In genomic region chr11:53307558-53308065, GRCm38 (mm10) we compare ENCODE assay signal across 8 mouse cellular contexts. TPM values are rescaled to one million over a fixed set of nuclear protein-coding genes. Genes with fewer than 3 reads are reported as not detected.
DNase-seq lines count a peak whose midpoint lies in the region; ATAC-seq lines count a peak whose summit lies in the region.
"Had no signal": no experiment of that assay in that cellular context is flagged by ENCODE, and none has a peak within 500 bp of the region (broad histone marks: within the 10 kb centered on the region; RNA-seq: fewer than 3 reads in every experiment).

No protein-coding gene starts in this region.

- H3K4me2 ChIP-seq in embryonic facial prominence, embryonic 12.5 days (replicated peaks): no peak overlapping the region
- no peak overlapping the region for H3K4me2 ChIP-seq in intestine, embryonic 16.5 days (ENCODE audit: low read depth, low read length)
- no peak overlapping the region for H3K4me2 ChIP-seq in forebrain, embryonic 14.5 days (ENCODE audit: low read length)
- H3K4me2 ChIP-seq: hindbrain, embryonic 15.5 days had no signal

- H3K4me1 ChIP-seq in embryonic facial prominence, embryonic 12.5 days: peaks cover 14% of the 10 kb centered on the region
- peaks cover 21% of the 10 kb centered on the region for H3K4me1 ChIP-seq in intestine, embryonic 16.5 days (ENCODE audit: control insufficient read depth, insufficient read depth, low read length)
- no peaks in the 10 kb centered on the region for H3K4me1 ChIP-seq in forebrain, embryonic 14.5 days (ENCODE audit: control insufficient read depth, insufficient read depth, low read length)
- H3K4me1 ChIP-seq: hindbrain, embryonic 15.5 days had no signal

- WGBS in embryonic facial prominence, embryonic 12.5 days: 52% methylated on average over 10 of the region's 10 CpGs
- 49% methylated on average over 10 of the region's 10 CpGs for WGBS in intestine, embryonic 16.5 days
- 71% methylated on average over 10 of the region's 10 CpGs for WGBS in forebrain, embryonic 14.5 days

- H3K4me3 ChIP-seq in embryonic facial prominence, embryonic 12.5 days: no peak overlapping the region
- H3K4me3 ChIP-seq in intestine, embryonic 16.5 days (ENCODE audit: low read length): no peak overlapping the region
- no peak overlapping the region for H3K4me3 ChIP-seq in forebrain, embryonic 14.5 days (ENCODE audit: low read depth, low read length)
- H3K4me3 ChIP-seq: hindbrain, embryonic 15.5 days had no signal

- no peaks in the 10 kb centered on the region for H3K36me3 ChIP-seq in embryonic facial prominence, embryonic 12.5 days
- H3K36me3 ChIP-seq in intestine, embryonic 16.5 days (ENCODE audit: control insufficient read depth, insufficient read depth, low read length): no peaks in the 10 kb centered on the region
- H3K36me3 ChIP-seq in forebrain, embryonic 14.5 days (ENCODE audit: control insufficient read depth, insufficient read depth, low read length): no peaks in the 10 kb centered on the region
- H3K36me3 ChIP-seq: hindbrain, embryonic 15.5 days had no signal

- DNase-seq in NIH3T3 (ENCODE audit: low read depth): peak; percentile 61
- DNase-seq in lung, postnatal 10 days: peak; percentile 85
- no peak for DNase-seq in cerebellum, adult 9-11 months
- no peak for DNase-seq in cerebellum, adult 18-20 months
- DNase-seq in forebrain, embryonic 14.5 days (ENCODE audit: low spot score): no peak

- no peaks in the 10 kb centered on the region for H3K9me3 ChIP-seq in embryonic facial prominence, embryonic 12.5 days
- H3K9me3 ChIP-seq in intestine, embryonic 16.5 days (ENCODE audit: control insufficient read depth, low read length): no peaks in the 10 kb centered on the region
- no peaks in the 10 kb centered on the region for H3K9me3 ChIP-seq in forebrain, embryonic 14.5 days (replicated peaks; ENCODE audit: control insufficient read depth, low read length)
- H3K9me3 ChIP-seq: hindbrain, embryonic 15.5 days had no signal

- ATAC-seq in embryonic facial prominence, embryonic 12.5 days (ENCODE audit: insufficient number of reproducible peaks, insufficient read depth, low FRiP score, low TSS enrichment): no peak
- ATAC-seq in intestine, embryonic 16.5 days: peak; percentile 27; the same call in 1 of the 2 replicates
- no peak for ATAC-seq in forebrain, embryonic 14.5 days

- no peaks in the 10 kb centered on the region for H3K27me3 ChIP-seq in embryonic facial prominence, embryonic 12.5 days
- no peaks in the 10 kb centered on the region for H3K27me3 ChIP-seq in intestine, embryonic 16.5 days (replicated peaks; ENCODE audit: control insufficient read depth, insufficient read depth, low read length)
- H3K27me3 ChIP-seq in forebrain, embryonic 14.5 days (replicated peaks; ENCODE audit: control insufficient read depth, insufficient read depth, low read length): no peaks in the 10 kb centered on the region
- H3K27me3 ChIP-seq: hindbrain, embryonic 15.5 days had no signal

- H3K27ac ChIP-seq in embryonic facial prominence, embryonic 12.5 days: 0 out of 2 replicates have a peak overlapping the region, but pooled peaks have one; percentile 5
- peak overlapping the region; percentile 87 for H3K27ac ChIP-seq in intestine, embryonic 16.5 days (ENCODE audit: low read length)
- no peak overlapping the region for H3K27ac ChIP-seq in forebrain, embryonic 14.5 days (ENCODE audit: low read depth, low read length)
- H3K27ac ChIP-seq: hindbrain, embryonic 15.5 days had no signal

- H3K9ac ChIP-seq in embryonic facial prominence, embryonic 12.5 days: no peak overlapping the region
- H3K9ac ChIP-seq in intestine, embryonic 16.5 days (ENCODE audit: low read depth, low read length): no peak overlapping the region
- H3K9ac ChIP-seq in forebrain, embryonic 14.5 days (ENCODE audit: low read length): no peak overlapping the region
- H3K9ac ChIP-seq: hindbrain, embryonic 15.5 days had no signal

RNA-seq across cellular contexts. Expression of gene Hspa4, which starts 7.4 kb away (rescaled TPM):
- 103 and 110 TPM in 2 replicates for polyA plus RNA-seq in embryonic facial prominence, embryonic 12.5 days (2016; fragmentation: Nextera tagmentation; extraction: Ambion mirVana)
- 85.2 and 85.9 TPM in 2 replicates for polyA plus RNA-seq in intestine, embryonic 16.5 days (2015; fragmentation: Nextera tagmentation; extraction: Ambion mirVana)
- 55.5 and 58.6 TPM in 2 replicates for polyA plus RNA-seq in forebrain, embryonic 14.5 days (2014; fragmentation: Nextera tagmentation; extraction: Ambion mirVana)

RNA-seq across cellular contexts. Expression of gene Zcchc10, which starts 16.9 kb away (rescaled TPM):
- 19.2 and 21.8 TPM in 2 replicates for polyA plus RNA-seq in embryonic facial prominence, embryonic 12.5 days (2016; fragmentation: Nextera tagmentation; extraction: Ambion mirVana)
- 12.6 and 13.4 TPM in 2 replicates for polyA plus RNA-seq in intestine, embryonic 16.5 days (2015; fragmentation: Nextera tagmentation; extraction: Ambion mirVana)
- 16.0 and 17.0 TPM in 2 replicates for polyA plus RNA-seq in forebrain, embryonic 14.5 days (2014; fragmentation: Nextera tagmentation; extraction: Ambion mirVana)

RNA-seq across cellular contexts. Expression of gene Aff4, which starts 43.0 kb away (rescaled TPM):
- polyA plus RNA-seq in embryonic facial prominence, embryonic 12.5 days (2016; fragmentation: Nextera tagmentation; extraction: Ambion mirVana): 70.3 and 71.1 TPM in 2 replicates
- 16.6 and 20.4 TPM in 2 replicates for polyA plus RNA-seq in intestine, embryonic 16.5 days (2015; fragmentation: Nextera tagmentation; extraction: Ambion mirVana)
- 69.4 and 79.4 TPM in 2 replicates for polyA plus RNA-seq in forebrain, embryonic 14.5 days (2014; fragmentation: Nextera tagmentation; extraction: Ambion mirVana)

Comparison
In these comparisons a context has a peak if more than half of its experiments do, and no peak if none do; other contexts are left out.
1. DNase-seq: peak in NIH3T3 (single experiment) and lung, postnatal 10 days (single experiment); none in cerebellum, adult 9-11 months (single experiment), cerebellum, adult 18-20 months (0 of 2) and forebrain, embryonic 14.5 days (single experiment).